Mouse (Mus musculus) liver (tissue): ENCODE measurements around the gene Myl9.
"Not testable (repeated sequence)": the region's sequence is repeated elsewhere in the genome, so short reads cannot be mapped to it uniquely, and the experiment has no call there.

Source experiments
- DNase-seq: peaks from one replicate; pipeline ENCODE4 v3.0.0-alpha.2; 2020; ENCODE audit warnings: mixed read lengths

Gene Myl9

GRCm38 (mm10) chr2:156786369-156786768 lies 11.1 kb downstream of the Myl9 start:
- not testable (repeated sequence) for DNase-seq

GRCm38 (mm10) chr2:156787090-156787775 lies 12.0 kb downstream of the Myl9 start:
- no peak for DNase-seq

- no peak for DNase-seq
These were observed 12.5 kb downstream of the Myl9 start for GRCm38 (mm10) chr2:156787776-156788105.

- no peak for DNase-seq
These were observed 13.6 kb downstream of the Myl9 start for GRCm38 (mm10) chr2:156788836-156789235.

- no peak for DNase-seq
These were observed 23.3 kb downstream of the Myl9 start for GRCm38 (mm10) chr2:156798516-156798915.

GRCm38 (mm10) chr2:156801045-156801444 lies 25.8 kb downstream of the Myl9 start:
- no peak for DNase-seq

- DNase-seq, result not testable (repeated sequence)
These were observed 26.9 kb downstream of the Myl9 start for GRCm38 (mm10) chr2:156802116-156802515.

- DNase-seq, result no peak
These were observed 28.6 kb downstream of the Myl9 start for GRCm38 (mm10) chr2:156803698-156804372.

GRCm38 (mm10) chr2:156804589-156804988 lies 29.4 kb downstream of the Myl9 start:
- DNase-seq, result no peak

GRCm38 (mm10) chr2:156806886-156807285 lies 31.7 kb downstream of the Myl9 start:
- no peak for DNase-seq

GRCm38 (mm10) chr2:156809579-156809978 lies 34.4 kb downstream of the Myl9 start:
- peak; percentile 44 for DNase-seq

GRCm38 (mm10) chr2:156810716-156811115 lies 35.5 kb downstream of the Myl9 start:
- no peak for DNase-seq

- DNase-seq, result no peak
These were observed 36.3 kb downstream of the Myl9 start for GRCm38 (mm10) chr2:156811556-156811955.

- DNase-seq, result no peak
These were observed 39.2 kb downstream of the Myl9 start for GRCm38 (mm10) chr2:156814344-156814801.

GRCm38 (mm10) chr2:156814893-156815292 lies 39.7 kb downstream of the Myl9 start:
- no peak for DNase-seq

- no peak for DNase-seq
These were observed 40.2 kb downstream of the Myl9 start for GRCm38 (mm10) chr2:156815412-156815811.

GRCm38 (mm10) chr2:156816116-156816515 lies 40.9 kb downstream of the Myl9 start:
- no peak for DNase-seq

- DNase-seq, result not testable (repeated sequence)
These were observed 49.9 kb downstream of the Myl9 start for GRCm38 (mm10) chr2:156825128-156825527.
